Mouse (Mus musculus): ENCODE results near the gene Ptpn22. TPM values are rescaled to one million over a fixed set of nuclear protein-coding genes. Genes with fewer than 3 reads are reported as not detected.

Gene Ptpn22
- 100 to 1,000 TPM in 1 of 2 experiments, 10 to 100 TPM in 1; 85.5 to 110 TPM for total RNA-seq (2023)

GRCm38 (mm10) chr3:103858881-103859801 is at the start of gene Ptpn22:
Gene Ptpn22 (plus strand): TSS chr3:103859795.

GRCm38 (mm10) chr3:103832426-103832825 is 27.2 kb upstream of the Ptpn22 start, which contains the start of gene Bcl2l15:
Gene Bcl2l15 (plus strand): TSS chr3:103832601.

GRCm38 (mm10) chr3:103914010-103914669 is 54.5 kb downstream of the Ptpn22 start, which contains the start of gene Rsbn1:
Gene Rsbn1 (plus strand): TSS chr3:103914120.

Other genes with a start within 250 kb of the Ptpn22 start
- 1 to 10 TPM in 1 of 2 experiments, not detected in 1; 3.1 TPM for gene Atg4a-ps, start 213.7 kb upstream of the Ptpn22 start, total RNA-seq (2023)
- gene Olfml3, start 121.8 kb upstream of the Ptpn22 start, total RNA-seq (2023) = 1 to 10 TPM; 3.1 to 3.5 TPM
- gene Gm10964, start 120.4 kb upstream of the Ptpn22 start, total RNA-seq (2023) = not detected
- gene Hipk1, start 68.2 kb upstream of the Ptpn22 start, total RNA-seq (2023) = 100 to 1,000 TPM; 241 to 255 TPM
- gene Dclre1b, start 50.4 kb upstream of the Ptpn22 start, total RNA-seq (2023) = 10 to 100 TPM; 23.8 to 30.6 TPM
- gene Ap4b1, start 50.3 kb upstream of the Ptpn22 start, total RNA-seq (2023) = 10 to 100 TPM; 27.3 to 30.1 TPM
- 1 to 10 TPM in 1 of 2 experiments, not detected in 1; 2.0 TPM for gene Gm43064, start 50.2 kb upstream of the Ptpn22 start, total RNA-seq (2023)
- gene Bcl2l15, start 27.2 kb upstream of the Ptpn22 start, total RNA-seq (2023) = under 1 TPM; 0.71 to 0.75 TPM
- gene Rsbn1, start 54.3 kb downstream of the Ptpn22 start, total RNA-seq (2023) = 10 to 100 TPM; 52.5 to 52.8 TPM
- 10 to 100 TPM; 22.1 to 24.2 TPM for gene Phtf1, start 108.3 kb downstream of the Ptpn22 start, total RNA-seq (2023)

Data from B cell, adult 67 days (primary cell).